Mouse (Mus musculus): ENCODE measurements at regions not wholly inside any gene's neighbourhood (a gene's known extent, or its start where the extent isn't known, plus 50 kb on each side); places are given as distances from the start of the nearest gene placed in this dataset.

DNA sequence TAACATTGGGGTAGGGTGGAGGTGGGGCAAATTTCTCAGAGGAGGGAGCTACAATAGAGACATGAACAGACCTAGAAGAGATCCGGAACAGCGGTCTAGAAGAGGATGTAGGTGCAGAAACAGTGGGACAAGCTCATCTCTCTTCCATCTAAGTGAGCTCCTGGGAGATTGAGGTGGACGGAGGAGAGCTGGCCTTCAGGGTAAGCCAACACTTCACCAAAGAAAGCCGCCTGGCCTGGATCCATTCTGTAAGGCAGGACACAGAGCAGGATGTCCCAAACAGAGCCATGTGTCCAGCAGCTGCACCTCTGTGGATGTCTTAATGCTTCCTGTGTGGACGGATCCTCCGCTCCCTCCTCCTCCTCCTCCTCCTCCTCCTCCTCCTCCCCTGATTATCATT lies 173.0 kb downstream of the Rab11fip4 start:
- DNase-seq (ENCODE audit: low spot score) = no peak

DNA sequence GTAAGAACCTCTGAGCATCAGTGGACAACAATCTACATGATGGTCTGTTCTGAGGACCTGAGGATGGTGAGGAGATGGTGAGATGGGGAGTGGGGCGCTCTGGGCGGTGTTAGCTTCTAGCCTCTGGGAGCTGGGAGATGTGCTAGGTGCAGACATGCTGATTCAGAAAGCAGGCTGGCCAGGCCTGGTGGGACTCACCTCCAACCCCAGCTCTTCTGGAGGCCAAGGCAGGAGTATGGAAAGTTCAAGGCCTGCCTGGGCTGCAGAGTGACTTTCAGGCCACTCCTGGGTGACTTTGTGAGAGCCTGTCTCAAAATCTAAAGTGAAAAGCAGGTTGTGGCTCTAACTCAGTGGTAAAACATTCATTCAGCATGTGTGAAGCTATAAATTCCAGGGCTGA lies 171.6 kb downstream of the Rab11fip4 start:
- DNase-seq (ENCODE audit: low spot score) = no peak

DNA sequence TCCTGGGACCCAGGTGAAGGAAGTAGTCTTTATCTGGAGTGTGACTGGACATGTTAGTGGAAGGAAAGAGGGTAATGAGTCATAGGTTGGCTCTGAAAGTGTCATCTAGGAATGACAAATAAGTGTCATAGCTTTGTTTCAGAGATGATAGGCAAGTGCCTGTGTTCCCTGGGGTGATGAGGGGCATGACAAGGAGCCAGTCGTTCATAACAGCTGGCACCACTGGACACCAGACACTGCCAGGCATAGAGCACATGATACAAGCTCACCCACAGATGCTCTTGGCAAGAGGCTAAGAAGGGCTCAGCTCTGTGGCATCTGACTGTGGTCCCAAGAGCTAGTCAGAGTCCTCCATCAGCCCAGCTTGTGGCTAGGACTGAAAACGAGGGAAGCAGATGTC lies 171.0 kb downstream of the Rab11fip4 start:
- no peak for DNase-seq (ENCODE audit: low spot score)

DNA sequence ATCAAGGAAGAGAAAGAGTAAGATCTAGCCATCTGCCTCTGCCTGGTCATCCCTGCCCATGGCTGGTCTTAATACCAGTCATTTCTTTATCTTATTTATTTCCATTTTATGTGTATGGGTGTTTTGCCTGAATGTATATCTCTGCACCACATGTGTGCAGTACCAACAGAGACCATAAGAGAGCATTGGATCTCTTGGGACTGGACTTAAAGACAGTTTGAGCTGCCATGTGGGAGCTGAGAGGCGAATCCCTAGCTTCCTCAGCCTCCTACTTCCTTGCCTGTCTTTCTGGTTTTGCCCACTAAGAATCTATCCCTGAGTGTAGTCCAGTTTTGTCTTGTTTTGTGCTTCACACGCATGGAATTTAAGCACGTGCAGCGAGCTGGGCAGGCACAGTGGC lies 169.5 kb downstream of the Rab11fip4 start:
- no peak for DNase-seq (ENCODE audit: low spot score)

DNA sequence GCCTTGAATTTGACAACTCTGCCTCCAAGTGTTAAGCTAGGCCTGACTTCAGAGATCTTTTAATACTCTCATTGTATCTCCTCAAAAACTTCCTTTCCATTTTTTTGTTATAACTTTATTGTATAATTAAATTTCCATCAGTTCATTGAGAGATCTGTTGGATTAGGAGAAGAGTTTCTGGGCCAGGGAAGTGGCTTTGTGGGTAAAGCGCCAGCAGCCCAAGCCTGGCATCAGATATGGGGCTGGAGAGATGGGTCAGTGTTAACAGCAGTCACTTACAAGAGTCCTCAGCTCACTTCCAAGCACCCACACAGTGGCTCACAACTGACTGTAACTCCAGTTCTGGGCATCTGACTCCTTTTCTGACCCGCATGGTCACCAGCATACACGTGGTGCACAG lies 167.3 kb downstream of the Rab11fip4 start:
- no peak for DNase-seq (ENCODE audit: low spot score)

DNA sequence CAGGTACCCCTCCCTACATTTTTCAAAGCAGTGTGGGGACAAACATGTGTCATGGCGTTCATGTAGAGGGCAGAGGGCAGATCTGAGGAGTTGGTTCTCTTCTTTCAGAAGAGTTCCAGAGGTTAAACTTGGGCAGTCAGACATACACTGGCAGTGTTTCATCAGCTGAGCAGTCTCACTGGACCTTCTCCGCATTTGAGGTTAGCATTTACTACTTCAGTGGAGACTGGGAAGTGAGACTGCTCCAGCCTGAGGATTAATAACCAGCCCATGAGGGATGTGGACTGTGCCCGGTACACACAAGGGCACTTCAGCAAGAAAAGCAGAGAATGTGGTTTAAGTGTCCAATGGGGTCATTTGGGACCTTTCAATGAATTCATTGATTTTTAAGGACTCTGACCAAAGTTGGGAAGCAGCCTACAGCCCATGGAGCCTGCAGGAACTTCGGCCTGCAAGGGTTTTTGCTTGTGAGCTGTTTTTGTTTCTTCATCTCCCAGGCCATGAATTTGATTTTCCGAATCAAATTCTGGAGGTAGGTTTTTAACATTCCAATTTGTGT lies 166.6 kb downstream of the Rab11fip4 start:
- DNase-seq (ENCODE audit: low spot score) = no peak

DNA sequence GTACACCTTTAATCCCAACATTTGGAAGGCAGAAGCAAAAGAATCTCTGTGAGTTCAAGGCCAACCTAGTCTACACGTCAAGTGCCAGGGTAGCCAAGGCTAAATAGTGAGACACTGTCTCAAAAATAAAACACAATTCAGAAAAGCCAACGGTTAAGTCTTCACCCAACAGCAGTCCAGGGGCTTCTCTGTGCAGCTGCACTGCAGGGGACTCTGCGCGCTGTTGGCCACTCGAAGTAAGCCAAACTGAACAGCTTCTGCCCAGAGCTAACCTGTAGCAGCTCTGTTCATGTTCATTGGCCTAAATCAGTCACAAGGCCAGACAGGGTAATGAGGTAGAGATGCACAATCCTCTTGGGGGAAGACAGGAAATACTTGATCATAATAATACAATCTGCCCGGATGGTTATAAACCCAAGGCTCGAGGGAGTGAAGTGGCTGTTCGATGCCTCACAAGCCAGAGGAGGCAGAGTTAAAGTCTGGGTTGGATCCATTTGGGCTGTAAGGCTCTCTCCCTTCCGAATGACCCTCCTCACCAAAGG lies 165.4 kb downstream of the Rab11fip4 start:
- no peak for DNase-seq (ENCODE audit: low spot score)

DNA sequence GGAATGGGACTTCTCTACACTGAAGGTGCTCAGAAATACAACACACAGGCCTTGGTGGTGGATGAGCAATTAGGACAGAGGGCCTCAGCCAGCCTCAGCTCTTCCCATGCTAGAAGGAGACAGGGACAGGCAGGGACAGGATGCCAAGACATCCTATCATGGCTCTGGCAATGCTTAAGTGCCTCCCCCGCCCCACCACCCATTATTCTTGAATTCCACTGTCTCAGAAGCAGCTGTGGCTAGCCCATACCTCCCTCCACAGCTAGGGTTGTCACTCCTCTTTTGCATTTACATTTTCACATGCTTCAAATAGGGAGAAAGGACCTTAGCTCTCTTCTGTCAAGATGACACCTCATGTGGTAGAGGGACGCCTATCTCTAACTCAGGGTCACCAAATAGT lies 162.5 kb downstream of the Rab11fip4 start:
- DNase-seq (ENCODE audit: low spot score) = no peak

DNA sequence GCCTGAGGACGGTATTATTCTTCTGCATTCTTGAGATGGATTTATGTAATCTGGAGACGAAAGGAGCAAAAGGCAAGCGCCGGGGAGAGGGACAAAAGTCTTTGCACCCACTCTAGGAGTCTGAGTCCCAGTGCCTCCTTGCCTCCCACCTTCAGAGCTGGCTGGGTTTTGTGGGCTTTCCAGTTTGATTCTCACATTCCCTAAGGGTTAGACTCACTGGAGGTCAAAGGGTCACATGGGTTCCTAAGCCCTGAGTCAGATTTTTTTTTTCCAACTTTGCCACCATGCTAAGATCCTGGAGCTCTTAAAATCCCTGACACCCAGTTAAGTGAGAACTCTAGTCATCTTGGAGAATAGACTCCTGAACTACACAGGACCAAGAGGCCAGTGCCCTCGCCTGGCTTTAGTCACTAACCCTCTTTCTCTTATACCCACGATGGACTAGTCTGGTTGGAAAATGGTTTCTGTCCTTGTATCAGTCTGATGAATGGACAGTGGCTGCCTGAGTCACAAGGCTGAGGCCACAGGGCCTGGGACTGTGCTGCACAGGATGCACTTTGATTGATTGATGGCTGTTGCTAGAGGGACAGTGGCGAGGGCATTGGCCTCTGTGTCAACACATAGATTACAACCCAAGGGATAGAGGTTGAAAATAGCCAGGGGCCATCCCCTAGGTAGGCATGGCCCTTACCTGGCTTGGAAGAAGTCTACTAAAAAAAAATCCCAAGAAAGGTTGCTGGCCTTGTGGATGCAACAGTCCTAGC lies 161.9 kb downstream of the Rab11fip4 start:
- no peak for DNase-seq (ENCODE audit: low spot score)

DNA sequence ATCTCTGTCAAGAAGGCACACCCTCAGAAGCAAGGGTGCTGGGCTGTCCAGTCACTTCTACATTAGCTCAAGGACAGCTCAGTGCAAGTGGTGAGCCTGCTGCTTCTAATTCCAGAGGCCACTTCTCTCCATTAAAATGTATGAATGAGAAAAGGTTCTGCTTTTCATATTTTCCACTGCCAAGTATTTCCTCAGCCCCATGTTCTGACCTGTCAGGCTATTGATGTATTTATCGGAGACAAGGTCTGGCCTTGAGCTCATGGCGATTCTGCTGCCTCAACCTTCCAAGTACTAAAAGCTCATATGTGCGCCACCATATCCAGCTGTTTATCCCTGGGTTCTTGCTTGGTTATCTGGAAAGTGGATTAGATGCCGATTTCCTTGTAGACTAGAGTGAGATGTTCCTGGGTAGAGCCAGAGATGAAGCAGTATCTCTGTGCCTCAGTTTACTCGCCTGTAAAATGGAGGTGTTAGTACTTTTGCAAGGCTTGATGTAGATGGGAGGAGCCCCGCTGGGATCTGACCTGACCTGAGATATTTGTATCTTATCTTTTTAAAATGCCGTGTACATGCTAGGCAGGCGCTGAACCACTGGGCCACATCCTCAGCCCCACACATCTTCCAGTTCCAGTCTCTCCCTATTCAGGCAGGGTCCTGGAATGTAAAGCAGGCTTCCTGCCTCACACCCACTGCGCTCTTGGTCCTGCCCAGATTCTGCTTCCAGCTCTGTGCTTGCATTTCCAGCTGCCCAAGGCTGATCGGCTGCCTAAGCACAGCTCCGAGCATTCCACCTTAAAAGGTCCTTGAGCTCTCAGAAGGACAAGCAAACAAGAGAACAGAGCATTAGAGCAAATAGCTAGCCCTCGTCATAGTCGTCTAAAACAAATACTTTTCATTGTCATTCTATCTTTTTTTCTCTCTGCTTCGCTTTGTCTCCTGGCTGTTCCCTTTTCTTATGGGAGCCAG lies 161.0 kb downstream of the Rab11fip4 start:
- no peak for DNase-seq (ENCODE audit: low spot score)

DNA sequence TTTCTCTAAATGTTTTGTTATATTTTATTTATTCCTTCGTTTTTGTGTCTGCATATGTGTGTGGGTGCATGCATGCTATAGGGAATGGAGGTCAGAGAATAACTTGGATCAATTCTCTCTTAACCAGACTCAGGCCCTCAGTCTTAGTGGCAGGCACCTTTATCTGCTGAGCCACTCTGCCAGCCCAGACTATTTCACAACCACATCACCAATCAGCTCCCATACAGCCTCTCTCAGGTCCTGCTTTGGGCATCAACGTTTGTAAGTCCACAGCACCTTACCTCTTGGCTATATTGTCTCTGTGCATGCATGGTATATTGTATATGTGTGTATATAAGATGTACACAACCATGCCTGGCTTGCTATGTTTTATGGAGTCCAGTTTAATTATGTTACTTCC lies 159.9 kb downstream of the Rab11fip4 start:
- DNase-seq (ENCODE audit: low spot score) = no peak

DNA sequence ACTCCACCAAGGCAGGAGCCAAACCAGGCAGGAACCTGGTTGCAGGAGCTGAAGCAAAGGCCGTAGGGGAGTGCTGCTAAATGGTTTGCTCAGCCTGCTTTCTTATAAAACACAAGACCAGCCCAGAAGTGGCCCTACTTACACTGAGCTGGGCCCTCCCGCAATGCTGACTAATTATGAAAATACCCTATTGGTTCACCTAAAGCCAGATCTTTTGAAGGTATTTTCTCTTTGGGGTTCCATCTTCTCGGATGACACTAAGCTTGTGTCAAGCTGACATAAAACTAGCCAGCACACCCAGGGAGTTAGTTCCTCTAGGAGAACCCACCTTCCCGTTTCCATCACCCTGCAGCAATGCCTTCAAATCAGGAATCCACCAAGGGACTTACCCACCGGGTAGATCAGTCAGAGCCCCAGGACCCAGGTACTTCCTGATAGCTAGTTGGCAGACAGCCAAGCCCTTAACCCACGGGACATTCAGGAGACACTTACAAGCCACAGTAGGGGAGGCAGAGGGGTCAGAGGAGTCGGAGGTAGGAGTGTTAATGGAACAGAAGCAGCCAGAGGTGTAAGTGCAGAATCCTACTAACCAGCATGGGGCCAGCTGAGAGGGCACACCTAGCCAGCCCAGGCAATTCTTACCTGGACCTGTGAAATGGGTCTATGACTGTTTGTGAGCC lies 158.9 kb downstream of the Rab11fip4 start:
- DNase-seq (ENCODE audit: low spot score) = no peak

DNA sequence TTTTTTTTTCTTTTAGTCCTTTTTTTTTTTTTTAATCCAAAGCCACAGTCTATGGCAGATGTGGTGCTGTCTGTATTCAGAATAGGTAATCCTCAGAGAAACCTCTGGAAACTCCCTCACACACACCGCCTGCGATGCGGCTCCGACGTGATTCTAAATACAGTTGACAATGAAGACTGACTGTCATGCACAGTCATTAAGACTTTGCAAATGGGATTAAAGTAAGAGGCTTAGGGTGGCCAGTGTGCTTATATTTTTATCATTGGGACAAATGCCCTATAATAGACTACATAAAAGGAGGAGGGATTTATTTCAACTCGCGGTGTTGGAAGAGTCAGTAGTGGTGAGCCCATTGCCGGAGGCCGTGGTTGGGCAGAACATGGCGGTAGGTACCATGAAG lies 158.1 kb downstream of the Rab11fip4 start:
- no peak for DNase-seq (ENCODE audit: low spot score)

DNA sequence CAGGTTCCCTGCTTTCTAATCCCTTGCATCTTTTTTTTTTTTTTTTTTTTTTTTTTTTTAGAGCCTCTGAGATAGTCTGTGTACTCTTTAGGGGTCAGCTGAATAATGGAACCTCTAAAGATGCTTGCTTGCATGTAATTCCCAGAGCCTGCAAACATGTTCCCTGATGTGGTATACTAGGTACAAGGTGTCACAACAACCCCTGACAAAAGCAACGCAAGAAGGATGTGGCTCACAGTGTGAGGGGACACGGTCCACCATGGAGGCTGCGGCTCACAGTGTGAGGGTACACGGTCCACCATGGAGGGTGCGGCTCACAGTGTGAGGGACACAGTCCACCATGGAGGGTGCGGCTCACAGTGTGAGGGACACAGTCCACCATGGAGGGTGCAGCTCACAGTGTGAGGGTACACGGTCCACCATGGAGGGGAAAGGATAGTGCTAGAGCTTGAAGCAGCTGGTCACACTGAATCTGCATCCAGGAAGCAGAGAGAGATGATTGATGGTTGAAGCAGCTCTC lies 157.7 kb downstream of the Rab11fip4 start:
- DNase-seq (ENCODE audit: low spot score) = no peak

DNA sequence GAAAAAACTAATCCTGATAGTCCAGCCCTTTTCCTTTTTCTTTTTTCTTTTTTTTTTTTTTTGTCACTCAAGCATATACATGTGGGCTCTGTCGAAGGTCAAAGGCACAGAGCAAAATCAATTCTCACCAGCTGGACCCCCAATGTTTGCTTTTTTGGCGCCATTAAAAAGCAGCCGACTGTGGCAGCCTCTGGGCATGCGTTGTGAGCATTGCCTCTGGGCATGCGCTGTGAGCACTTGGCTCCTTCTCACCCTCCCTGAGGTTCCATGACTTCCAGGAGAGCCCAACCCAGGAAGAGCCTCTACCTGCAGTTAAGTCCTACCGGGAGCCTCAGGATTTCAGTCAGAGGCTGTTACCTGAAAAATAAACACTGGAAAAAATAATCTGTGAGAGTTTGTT lies 156.8 kb downstream of the Rab11fip4 start:
- DNase-seq (ENCODE audit: low spot score) = no peak
